Mouse (Mus musculus) midbrain, embryonic 16.5 days (tissue): Measurements from ENCODE around the gene Tesmin. TPM values are rescaled to one million over a fixed set of nuclear protein-coding genes. Genes with fewer than 3 reads are reported as not detected.

Experiments used
- ATAC-seq: fragments of 200-750 bp; cut with Nextera tagmentation; 2 replicates; pipeline ENCODE4 v1.8.0; 2017; ENCODE audit warnings: moderate TSS enrichment
- H3K27ac ChIP-seq: fragments of 300-500 bp; sonication (generic); 2 replicates; pipeline ENCODE4 v1.5.1; 2014; ENCODE audit warnings: mild to moderate bottlenecking, low read length, mixed read lengths
- H3K27me3 ChIP-seq: fragments of 300-500 bp; sonication (generic); 2 replicates; pipeline ENCODE4 v1.6.1; 2014; ENCODE audit warnings: low read depth, low read length, mixed read lengths; ENCODE audit not compliant: control insufficient read depth, insufficient read depth
- H3K36me3 ChIP-seq: fragments of 300-500 bp; sonication (generic); 2 replicates; pipeline ENCODE4 v1.6.1; 2014; ENCODE audit warnings: mild to moderate bottlenecking, low read length, moderate library complexity, mixed read lengths; ENCODE audit not compliant: control insufficient read depth, insufficient read depth
- H3K4me1 ChIP-seq: fragments of 300-500 bp; sonication (generic); 2 replicates; pipeline ENCODE4 v1.6.1; 2014; ENCODE audit warnings: mild to moderate bottlenecking, low read length, mixed read lengths; ENCODE audit not compliant: control insufficient read depth, insufficient read depth
- H3K4me2 ChIP-seq: fragments of 300-500 bp; sonication (generic); 2 replicates; pipeline ENCODE4 v1.6.1; 2014; ENCODE audit warnings: mild to moderate bottlenecking, low read length, mixed read lengths
- H3K4me3 ChIP-seq: fragments of 300-500 bp; sonication (generic); 2 replicates; pipeline ENCODE4 v1.5.1; 2014; ENCODE audit warnings: low read depth, mild to moderate bottlenecking, low read length, moderate library complexity, mixed read lengths
- H3K9ac ChIP-seq: fragments of 300-500 bp; sonication (generic); 2 replicates; pipeline ENCODE4 v1.6.1; 2014; ENCODE audit warnings: low read depth, low read length, mixed read lengths
- H3K9me3 ChIP-seq: fragments of 300-500 bp; sonication (generic); replicated peaks from 2 replicates; pipeline ENCODE4 v1.6.1; 2014; ENCODE audit warnings: mild to moderate bottlenecking, low read length, mixed read lengths; ENCODE audit not compliant: control insufficient read depth, poor library complexity, severe bottlenecking
- WGBS: fragments of 180-500 bp; shearing (Covaris S2); extraction: QIAGEN DNeasy Blood & Tissue Kit; methylation state at CpG from one replicate; pipeline ENCODE4 v1.1.7; 2014; 5-methylcytosine and 5-hydroxymethylcytosine counted together
- polyA plus RNA-seq: library from polyadenylated mRNA; unstranded; fragments of >200 nt; fragmentation: Nextera tagmentation; extraction: Ambion mirVana; gene quantifications from 2 replicates; pipeline ENCODE4 v1.2.1, GENCODE M21; 2015

Gene Tesmin
- polyA plus RNA-seq, 1 experiment from 2014 or later = 0.84 TPM

DNA sequence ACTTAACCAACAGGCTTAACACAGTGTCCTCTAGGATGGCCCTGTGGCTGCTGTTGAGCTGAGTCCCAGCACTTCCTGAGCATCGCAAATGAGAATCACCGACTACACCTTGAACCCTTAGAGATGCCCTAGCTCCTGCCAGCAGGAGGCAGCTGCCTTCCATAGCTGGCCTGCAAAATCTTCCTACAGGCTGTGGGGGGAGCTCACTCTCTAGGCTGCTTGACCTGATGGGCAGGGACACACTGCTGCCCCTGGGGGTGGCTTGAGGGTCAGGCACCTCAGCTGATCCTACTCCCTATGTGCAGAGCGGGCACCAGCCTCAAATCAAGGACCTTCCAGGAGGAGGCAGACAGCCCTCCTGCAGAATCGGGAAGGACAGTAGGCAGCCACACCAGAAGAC is 31.0 kb upstream of the Tesmin start:
- Histone ChIP-seq H3K9me3 (no peaks in the 10 kb centered on the region), H3K9ac (no peak overlapping the region), H3K36me3 (no peaks in the 10 kb centered on the region), H3K4me2 (no peak overlapping the region), H3K4me3 (no peak overlapping the region), H3K27me3 (no peaks in the 10 kb centered on the region), H3K27ac (no peak overlapping the region), H3K4me1 (no peaks in the 10 kb centered on the region)
- 72% methylated on average over 4 of the region's 4 CpGs for WGBS
- ATAC-seq = no peak

DNA sequence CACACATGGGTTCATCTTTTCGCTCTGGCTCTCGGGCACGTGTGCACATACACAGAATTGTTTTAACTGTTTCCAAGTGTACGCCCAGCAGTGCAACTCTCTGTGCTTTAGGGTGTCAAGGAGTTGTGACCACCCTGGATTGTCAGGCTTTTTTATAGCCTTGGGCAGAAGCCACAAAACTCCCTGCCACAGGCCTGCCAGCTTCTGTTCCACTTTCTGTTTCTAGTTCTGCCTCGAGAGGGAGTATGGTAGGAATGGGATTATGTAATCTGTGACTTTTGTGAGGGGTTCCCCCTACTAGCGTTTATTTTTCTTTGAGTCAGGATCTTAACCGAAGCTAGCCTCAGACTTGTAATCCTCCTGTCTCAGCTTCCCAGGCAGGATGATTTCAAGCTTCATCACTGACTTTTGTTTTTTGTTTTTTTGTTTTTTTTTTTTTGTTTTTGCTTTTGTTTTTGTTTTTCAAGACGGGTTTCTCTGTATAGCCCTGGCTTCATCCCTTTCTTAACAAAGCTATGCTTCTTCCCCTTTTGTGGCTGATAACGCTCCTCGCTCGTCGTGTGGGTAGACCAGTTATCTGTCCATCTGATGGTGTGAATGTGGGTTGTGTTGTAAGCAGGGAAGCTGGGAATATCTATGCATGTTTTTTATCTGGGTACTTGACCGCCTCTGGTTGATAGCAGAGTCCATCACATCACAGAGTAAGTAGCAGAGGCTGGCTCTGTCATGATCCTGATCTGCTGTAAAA is 28.6 kb upstream of the Tesmin start:
- H3K4me3 ChIP-seq = no peak overlapping the region
- WGBS = 91% methylated on average over 13 of the region's 13 CpGs
- no peaks in the 10 kb centered on the region for H3K9me3 ChIP-seq
- H3K9ac ChIP-seq = no peak overlapping the region
- no peaks in the 10 kb centered on the region for H3K27me3 ChIP-seq
- H3K4me1 ChIP-seq = no peaks in the 10 kb centered on the region
- no peak for ATAC-seq
- no peak overlapping the region for H3K4me2 ChIP-seq
- no peaks in the 10 kb centered on the region for H3K36me3 ChIP-seq
- no peak overlapping the region for H3K27ac ChIP-seq

- Histone ChIP-seq H3K36me3 (no peaks in the 10 kb centered on the region), H3K9me3 (no peaks in the 10 kb centered on the region), H3K9ac (no peak overlapping the region), H3K4me2 (no peak overlapping the region), H3K27ac (no peak overlapping the region), H3K4me3 (no peak overlapping the region), H3K4me1 (no peaks in the 10 kb centered on the region), H3K27me3 (no peaks in the 10 kb centered on the region)
- ATAC-seq = no peak
- WGBS = 87% methylated on average over 4 of the region's 4 CpGs
Observed at GRCm38 (mm10) chr19:3363510-3363909, 25.1 kb upstream of the Tesmin start.

DNA sequence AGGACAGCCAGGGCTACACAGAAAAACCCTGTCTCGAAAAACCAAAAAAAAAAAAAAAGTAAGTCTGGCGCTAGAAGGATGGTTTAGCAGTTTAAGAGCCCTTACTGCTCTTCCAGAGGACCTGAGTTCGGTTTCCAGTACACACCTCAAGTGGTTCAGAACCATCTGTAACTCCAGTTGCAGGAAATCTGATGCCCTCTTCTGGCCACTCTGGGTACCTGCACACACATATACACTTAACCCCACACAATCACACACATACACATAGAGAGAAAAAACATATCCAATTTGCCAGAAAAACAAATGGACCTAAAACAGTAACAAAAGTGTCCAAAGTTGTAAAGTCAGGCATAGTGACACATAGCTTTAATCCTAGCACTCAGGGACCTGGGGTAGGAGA is 23.6 kb upstream of the Tesmin start:
- Histone ChIP-seq H3K9me3 (no peaks in the 10 kb centered on the region), H3K4me3 (no peak overlapping the region), H3K9ac (no peak overlapping the region), H3K27ac (no peak overlapping the region), H3K36me3 (no peaks in the 10 kb centered on the region), H3K4me1 (no peaks in the 10 kb centered on the region), H3K27me3 (no peaks in the 10 kb centered on the region), H3K4me2 (no peak overlapping the region)
- no peak for ATAC-seq
- WGBS = 89% methylated on average over 2 of the region's 3 CpGs

DNA sequence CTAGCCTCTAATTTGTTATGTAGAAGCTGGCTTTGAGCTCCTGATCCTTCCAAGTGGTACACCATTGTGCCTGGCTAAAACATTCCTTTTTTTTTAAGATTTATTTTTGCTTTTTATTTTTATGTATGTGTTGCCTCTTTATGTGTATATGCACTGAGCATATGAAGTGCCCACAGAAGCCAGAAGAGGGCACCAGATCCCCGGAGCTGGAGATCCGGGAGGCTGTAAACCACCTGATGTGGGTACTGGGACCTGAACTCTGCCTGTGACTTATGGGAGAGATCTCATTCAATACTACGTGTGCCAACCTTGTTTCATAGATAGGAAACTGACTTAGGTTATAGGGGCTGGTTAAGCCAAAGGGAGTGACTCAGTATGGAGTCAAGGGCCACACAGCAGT is 20.4 kb upstream of the Tesmin start:
- Histone ChIP-seq H3K4me3 (no peak overlapping the region), H3K4me2 (no peak overlapping the region), H3K27ac (no peak overlapping the region), H3K4me1 (no peaks in the 10 kb centered on the region), H3K36me3 (no peaks in the 10 kb centered on the region), H3K9ac (no peak overlapping the region), H3K27me3 (no peaks in the 10 kb centered on the region), H3K9me3 (no peaks in the 10 kb centered on the region)
- 88% methylated on average over 3 of the region's 3 CpGs for WGBS
- no peak for ATAC-seq

DNA sequence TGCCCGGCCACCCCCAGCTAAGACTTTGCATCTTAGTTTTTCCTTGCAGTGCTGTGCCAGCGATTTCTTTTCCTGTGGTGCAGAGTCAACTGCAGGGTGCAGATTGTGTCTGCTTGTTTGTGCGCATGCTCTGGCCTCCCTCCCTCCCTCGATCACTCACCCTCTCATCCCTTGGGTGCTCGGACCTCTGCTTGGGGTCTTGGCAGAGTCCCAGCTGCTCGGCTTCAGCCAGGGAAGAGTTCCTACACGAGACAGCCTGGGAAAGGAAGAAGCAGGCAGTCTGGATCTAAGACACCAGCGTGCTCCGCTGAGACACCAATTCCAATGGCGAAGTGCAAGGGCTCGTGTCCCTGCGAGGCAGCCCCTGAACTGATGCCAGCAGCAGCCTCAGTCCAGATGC is 15.3 kb upstream of the Tesmin start:
- Histone ChIP-seq H3K4me2 (no peak overlapping the region; the same call in 1 of the 2 replicates), H3K4me3 (no peak overlapping the region), H3K27me3 (no peaks in the 10 kb centered on the region), H3K4me1 (no peaks in the 10 kb centered on the region), H3K27ac (no peak overlapping the region), H3K9ac (no peak overlapping the region), H3K36me3 (no peaks in the 10 kb centered on the region), H3K9me3 (no peaks in the 10 kb centered on the region)
- no peak for ATAC-seq
- 63% methylated on average over 12 of the region's 12 CpGs for WGBS

DNA sequence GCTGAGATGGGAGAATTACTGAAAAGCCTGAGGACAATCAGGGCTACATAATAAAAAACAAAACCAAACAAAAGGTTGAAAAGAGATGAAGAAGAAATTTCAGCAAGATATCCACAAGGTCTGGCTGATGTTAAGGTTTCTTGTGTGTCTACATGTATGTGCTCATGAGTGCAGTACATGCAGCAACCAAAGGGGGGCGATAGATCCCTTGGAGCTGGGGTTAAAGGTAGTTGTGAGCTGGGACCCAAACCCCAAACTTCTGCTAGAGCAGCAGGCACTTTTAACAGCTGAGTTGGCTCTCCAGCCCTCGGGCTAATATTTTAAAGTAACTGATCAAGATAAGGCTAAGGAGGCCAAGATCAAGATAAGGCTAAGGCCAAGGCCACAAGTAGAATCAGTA is 14.6 kb upstream of the Tesmin start:
- no peaks in the 10 kb centered on the region for H3K36me3 ChIP-seq
- H3K9ac ChIP-seq = no peak overlapping the region
- no peak for ATAC-seq
- no peak overlapping the region for H3K4me3 ChIP-seq
- no peaks in the 10 kb centered on the region for H3K27me3 ChIP-seq
- H3K4me1 ChIP-seq = no peaks in the 10 kb centered on the region
- H3K27ac ChIP-seq = no peak overlapping the region
- no peak overlapping the region for H3K4me2 ChIP-seq
- 71% methylated on average over 2 of the region's 2 CpGs for WGBS
- no peaks in the 10 kb centered on the region for H3K9me3 ChIP-seq

DNA sequence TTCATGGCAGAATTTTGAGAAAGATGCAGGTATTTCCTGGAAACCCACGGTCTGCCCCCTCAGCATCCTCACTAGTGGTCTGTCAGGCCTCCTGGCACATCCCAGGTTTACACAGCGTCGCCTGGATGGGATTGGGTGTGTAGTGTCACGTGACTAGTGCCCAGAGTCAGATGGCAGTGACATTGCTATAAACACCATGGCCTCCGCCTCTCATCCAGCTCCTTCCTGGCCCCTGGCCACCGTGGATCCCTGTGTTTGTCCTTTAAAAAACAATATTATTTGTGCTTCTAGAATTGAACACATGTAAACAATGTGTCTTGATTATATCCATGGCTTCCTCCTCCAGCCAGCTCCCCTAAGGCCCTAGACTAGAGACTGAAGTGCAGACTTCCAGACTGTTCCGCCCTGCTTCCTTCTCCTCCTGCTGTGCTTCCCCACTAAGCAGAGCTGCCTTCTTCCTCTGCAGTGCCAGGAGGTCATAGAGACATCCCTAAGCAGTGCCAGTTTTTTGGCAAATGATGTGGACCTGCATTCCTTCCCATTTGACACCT is 12.6 kb upstream of the Tesmin start:
- H3K27me3 ChIP-seq = no peaks in the 10 kb centered on the region
- no peak overlapping the region for H3K4me2 ChIP-seq
- H3K27ac ChIP-seq = no peak overlapping the region
- no peaks in the 10 kb centered on the region for H3K9me3 ChIP-seq
- H3K4me3 ChIP-seq = no peak overlapping the region
- WGBS = 62% methylated on average over 7 of the region's 7 CpGs
- H3K9ac ChIP-seq = no peak overlapping the region
- ATAC-seq = no peak
- H3K36me3 ChIP-seq = no peaks in the 10 kb centered on the region
- H3K4me1 ChIP-seq = no peaks in the 10 kb centered on the region

GRCm38 (mm10) chr19:3376966-3377715 is 11.5 kb upstream of the Tesmin start:
- Histone ChIP-seq H3K9me3 (no peaks in the 10 kb centered on the region), H3K27ac (no peak overlapping the region), H3K4me1 (no peaks in the 10 kb centered on the region), H3K4me3 (no peak overlapping the region), H3K27me3 (no peaks in the 10 kb centered on the region), H3K36me3 (no peaks in the 10 kb centered on the region), H3K4me2 (no peak overlapping the region), H3K9ac (no peak overlapping the region)
- WGBS = 38% methylated on average over 4 of the region's 4 CpGs
- ATAC-seq = no peak
